Mouse (Mus musculus) myocyte (in vitro differentiated cells): Measurements from ENCODE around the gene Mapkapk2.

ENCODE experiments used
- CEBPB ChIP-seq: IDR thresholded peaks from 2 replicates; pipeline ENCODE4 v1.6.1; 2011; ENCODE audit warnings: mild to moderate bottlenecking, moderate library complexity; ENCODE audit not compliant: poor library complexity, insufficient read depth, severe bottlenecking
- E2F4 ChIP-seq: IDR thresholded peaks from one replicate; pipeline ENCODE4 v1.6.1; 2011; ENCODE audit warnings: mild to moderate bottlenecking, control low read depth, moderate library complexity; ENCODE audit not compliant: insufficient read depth
- MAX ChIP-seq: IDR thresholded peaks from one replicate; pipeline ENCODE4 v1.6.1; 2011; ENCODE audit warnings: low read depth, mild to moderate bottlenecking, control low read depth
- MYOD1 ChIP-seq, 3 experiments: IDR thresholded peaks; one replicate each; pipeline ENCODE4 v1.6.1; 2011; ENCODE audit warnings: control low read depth in 2 of 3, low read depth in 2 of 3, mild to moderate bottlenecking in 2 of 3, moderate library complexity in 1 of 3; ENCODE audit not compliant: insufficient read length in 2 of 3, control insufficient read depth in 1 of 3
- MYOG ChIP-seq, 3 experiments: IDR thresholded peaks; one replicate each; pipeline ENCODE4 v1.6.1; 2011; ENCODE audit warnings: control low read depth in 2 of 3, low read depth in 2 of 3, mild to moderate bottlenecking in 2 of 3; ENCODE audit not compliant: insufficient read length in 2 of 3, control insufficient read depth in 1 of 3, insufficient read depth in 1 of 3
- POLR2A ChIP-seq: IDR thresholded peaks from one replicate; pipeline ENCODE4 v1.6.1; 2011; ENCODE audit warnings: low read depth, mild to moderate bottlenecking, control low read depth, moderate library complexity; ENCODE audit not compliant: insufficient read length
- POLR2AphosphoS2 ChIP-seq: IDR thresholded peaks from one replicate; pipeline ENCODE4 v1.6.1; 2011; ENCODE audit warnings: low read depth, control low read depth; ENCODE audit not compliant: insufficient read length
- REST ChIP-seq: IDR thresholded peaks from one replicate; pipeline ENCODE4 v1.6.1; 2011; ENCODE audit warnings: mild to moderate bottlenecking, control low read depth, moderate library complexity; ENCODE audit not compliant: insufficient read depth, insufficient read length
- TCF12 ChIP-seq: IDR thresholded peaks from one replicate; pipeline ENCODE4 v1.6.1; 2011; ENCODE audit warnings: mild to moderate bottlenecking, control low read depth; ENCODE audit not compliant: poor library complexity, insufficient read depth, severe bottlenecking
- TCF3 ChIP-seq: IDR thresholded peaks from one replicate; pipeline ENCODE4 v1.6.1; 2011; ENCODE audit warnings: low read depth, control low read depth; ENCODE audit not compliant: insufficient read length
- USF1 ChIP-seq: IDR thresholded peaks from one replicate; pipeline ENCODE4 v1.6.1; 2011; ENCODE audit warnings: low read depth, mild to moderate bottlenecking, control low read depth, moderate library complexity

- peak; percentile 38 for TF ChIP-seq POLR2A
- TF ChIP-seq POLR2AphosphoS2, result peak; percentile 24
- TF ChIP-seq E2F4, result no peak
- no peak for TF ChIP-seq MAX
- no peak for TF ChIP-seq TCF12
- no peak for TF ChIP-seq REST
- no peak for TF ChIP-seq USF1
- no peak for TF ChIP-seq MYOD1 (IDR thresholded peaks at IDR 0.05; ENCODE audit: control insufficient read depth in 1 of 3, insufficient read length in 2 of 3, low read depth in 2 of 3)
- no peak for TF ChIP-seq MYOG (IDR thresholded peaks at IDR 0.05; ENCODE audit: control insufficient read depth in 1 of 3, insufficient read depth in 1 of 3, insufficient read length in 2 of 3, low read depth in 2 of 3)
- TF ChIP-seq TCF3, result no peak
- TF ChIP-seq CEBPB, result no peak
These were observed 575 bp downstream of the Mapkapk2 start for GRCm38 (mm10) chr1:131096803-131097699.
